In genomic region chr10:42715366-42716035, GRCm38 (mm10) we compare ENCODE assay signal across 8 mouse cellular contexts. TPM values are rescaled to one million over a fixed set of nuclear protein-coding genes. Genes with fewer than 3 reads are reported as not detected.
DNase-seq lines count a peak whose midpoint lies in the region; ATAC-seq and TF ChIP-seq lines count a peak whose summit lies in the region.

No protein-coding gene starts in this region.

- 0 out of 2 replicates have a peak, but pooled peaks have one; percentile 39 for ATAC-seq in common myeloid progenitor, adult 5-6 weeks (replicated peaks; ENCODE audit: low read depth, poor library complexity, severe bottlenecking)
- peak; percentile 64; the same call in 1 of the 2 replicates for ATAC-seq in intestine, embryonic 14.5 days (replicated peaks; ENCODE audit: low FRiP score, low TSS enrichment, low read depth)
- peak; percentile 30; the same call in 1 of the 2 replicates for ATAC-seq in liver, embryonic 16.5 days (ENCODE audit: low read depth)
- no peak for ATAC-seq in megakaryocyte-erythroid progenitor cell, adult 5-6 weeks (replicated peaks; ENCODE audit: low FRiP score, low TSS enrichment, poor library complexity, severe bottlenecking)

- DNase-seq in ES-E14 (ENCODE audit: low read depth, low spot score), result peak; percentile 44
- DNase-seq in intestine, embryonic 14.5 days (ENCODE audit: low spot score), result peak; percentile 65
- DNase-seq in right cerebral cortex, postnatal 14 days, result no peak
- DNase-seq in urinary bladder, postnatal 4 days (ENCODE audit: low spot score in 2 of 2), result no peak
- DNase-seq in heart, postnatal 10 days, result no peak

- peak overlapping the region; percentile 48 for H3K4me2 ChIP-seq in intestine, embryonic 14.5 days (ENCODE audit: low read length)
- peak overlapping the region; percentile 55 for H3K4me2 ChIP-seq in liver, embryonic 16.5 days (ENCODE audit: low read depth, low read length)

- in situ Hi-C loops in ES-E14 (cut with MboI; ENCODE audit: low sequenced_read_pairs in 2 of 2, unreplicated experiment in 2 of 2), result no loop called here

- no peak overlapping the region for H3K4me3 ChIP-seq in ES-E14 (ENCODE audit: insufficient read depth in 1 of 2, low read depth in 1 of 2, low read length in 2 of 2, poor library complexity in 1 of 2, severe bottlenecking in 1 of 2)
- peak overlapping the region; percentile 15 for H3K4me3 ChIP-seq in intestine, embryonic 14.5 days (ENCODE audit: low read depth, low read length)
- no peak overlapping the region for H3K4me3 ChIP-seq in liver, embryonic 16.5 days (ENCODE audit: low read depth, low read length)

- H3K36me3 ChIP-seq in ES-E14 (ENCODE audit: control insufficient read depth, insufficient read depth, low read length, poor library complexity, severe bottlenecking), result no peaks in the 10 kb centered on the region
- H3K36me3 ChIP-seq in intestine, embryonic 14.5 days (ENCODE audit: control insufficient read depth, insufficient read depth, low read length), result no peaks in the 10 kb centered on the region
- H3K36me3 ChIP-seq in liver, embryonic 16.5 days (ENCODE audit: control insufficient read depth, insufficient read depth), result no peaks in the 10 kb centered on the region

- no peak overlapping the region for H3K9ac ChIP-seq in ES-E14 (ENCODE audit: insufficient read depth, low read depth, low read length, poor library complexity, severe bottlenecking)
- no peak overlapping the region for H3K9ac ChIP-seq in intestine, embryonic 14.5 days (ENCODE audit: low read length)
- no peak overlapping the region for H3K9ac ChIP-seq in liver, embryonic 16.5 days (ENCODE audit: low read depth, low read length)

- peaks cover 0 to 2% of the 10 kb centered on the region in 2 experiments; a peak in 1 of 4 replicates for H3K4me1 ChIP-seq in ES-E14 (ENCODE audit: control insufficient read depth in 2 of 2, insufficient read depth in 2 of 2, low read length in 2 of 2, poor library complexity in 1 of 2)
- H3K4me1 ChIP-seq in intestine, embryonic 14.5 days (replicated peaks; ENCODE audit: control insufficient read depth, insufficient read depth, low read length), result peaks cover 3% of the 10 kb centered on the region; the same call in 1 of the 2 replicates
- no peaks in the 10 kb centered on the region for H3K4me1 ChIP-seq in liver, embryonic 16.5 days (ENCODE audit: control insufficient read depth, low read depth, low read length)

- H3K27ac ChIP-seq in ES-E14 (ENCODE audit: insufficient read depth, low read depth, low read length, poor library complexity, severe bottlenecking), result no peak overlapping the region
- 0 out of 2 replicates have a peak overlapping the region, but pooled peaks have one; percentile 16 for H3K27ac ChIP-seq in intestine, embryonic 14.5 days (ENCODE audit: low read depth)
- no peak overlapping the region for H3K27ac ChIP-seq in liver, embryonic 16.5 days (ENCODE audit: low read length)

- H3K9me3 ChIP-seq in ES-E14 (ENCODE audit: control insufficient read depth, insufficient read depth, low read depth, low read length), result no peaks in the 10 kb centered on the region
- H3K9me3 ChIP-seq in intestine, embryonic 14.5 days (ENCODE audit: control insufficient read depth, low read length), result no peaks in the 10 kb centered on the region
- H3K9me3 ChIP-seq in liver, embryonic 16.5 days (replicated peaks; ENCODE audit: control insufficient read depth, low read length), result no peaks in the 10 kb centered on the region

- no peaks in the 10 kb centered on the region for H3K27me3 ChIP-seq in intestine, embryonic 14.5 days (replicated peaks; ENCODE audit: control insufficient read depth, insufficient read depth, low read length)
- H3K27me3 ChIP-seq in liver, embryonic 16.5 days (ENCODE audit: control insufficient read depth, insufficient read depth, low read depth, low read length), result peaks cover 7% of the 10 kb centered on the region

- intact Hi-C loops in heart, postnatal 10 days (cut with DNase I), result no loop called here

- 16% methylated on average over 19 of the region's 19 CpGs for WGBS in intestine, embryonic 14.5 days
- WGBS in liver, embryonic 16.5 days (ENCODE audit: insufficient replicate concordance), result 22% methylated on average over 19 of the region's 19 CpGs

TF ChIP-seq in ES-E14, 5 proteins besides CTCF, POLR2A, EP300 and RAD21:
- no peak for TF ChIP-seq CHD2 (IDR thresholded peaks at IDR 0.05; ENCODE audit: low read depth, low read length)
- TF ChIP-seq ZC3H11A (IDR thresholded peaks at IDR 0.05; ENCODE audit: borderline replicate concordance, low read depth, low read length), result no peak
- TF ChIP-seq ZNF384 (IDR thresholded peaks at IDR 0.05; ENCODE audit: low read depth, low read length), result no peak
- no peak for TF ChIP-seq MAFK (IDR thresholded peaks at IDR 0.05; ENCODE audit: insufficient read depth, low read depth, low read length)
- TF ChIP-seq HCFC1 (IDR thresholded peaks at IDR 0.05; ENCODE audit: borderline replicate concordance, insufficient read depth, low read length), result no peak

RNA-seq across cellular contexts. Expression of gene Sec63, which starts 45.8 kb away (rescaled TPM):
- 44.2 and 46.7 TPM in 2 replicates for total RNA-seq in ES-E14 (2012; rRNA removed)
- total RNA-seq in common myeloid progenitor, adult 5-6 weeks (2017), result 37.6 and 58.7 TPM in 2 replicates
- 24.1 and 29.4 TPM in 2 replicates for polyA plus RNA-seq in intestine, embryonic 14.5 days (2014; fragmentation: Nextera tagmentation; extraction: Ambion mirVana)
- 10.0 and 11.2 TPM in 2 replicates for polyA plus RNA-seq in liver, embryonic 16.5 days (2015; fragmentation: Nextera tagmentation; extraction: Ambion mirVana)
- 25.6 and 29.3 TPM in 2 replicates for total RNA-seq in megakaryocyte-erythroid progenitor cell, adult 5-6 weeks (2014; fragmentation: Nextera tagmentation)
- total RNA-seq in megakaryocyte-erythroid progenitor cell, adult 5-6 weeks (2017), result 17.5 and 39.9 TPM in 2 replicates
- 10 to 100 TPM; 30.1 to 34.3 TPM for total RNA-seq in heart, postnatal 10 days (2021)

Comparison
In these comparisons a context has a peak if more than half of its experiments do, and no peak if none do; other contexts are left out.
1. DNase-seq: peak in ES-E14 (single experiment) and intestine, embryonic 14.5 days (single experiment); none in right cerebral cortex, postnatal 14 days (single experiment), urinary bladder, postnatal 4 days (0 of 2) and heart, postnatal 10 days (0 of 2).